Mouse (Mus musculus) neural tube, embryonic 15.5 days (tissue): ENCODE results near the gene Ppil6. TPM values are rescaled to one million over a fixed set of nuclear protein-coding genes. Genes with fewer than 3 reads are reported as not detected.

ENCODE experiments used
- ATAC-seq: fragments of 200-750 bp; cut with Nextera tagmentation; 2 replicates; pipeline ENCODE4 v1.8.0; 2017; ENCODE audit warnings: mild to moderate bottlenecking, moderate TSS enrichment, moderate library complexity; ENCODE audit not compliant: low FRiP score
- H3K27ac ChIP-seq: fragments of 300-500 bp; sonication (generic); replicated peaks from 2 replicates; pipeline ENCODE4 v1.5.1; 2015; ENCODE audit warnings: mild to moderate bottlenecking, inconsistent platforms
- H3K27me3 ChIP-seq: fragments of 300-500 bp; sonication (generic); replicated peaks from 2 replicates; pipeline ENCODE4 v1.6.1; 2015; ENCODE audit warnings: inconsistent platforms
- H3K36me3 ChIP-seq: fragments of 300-500 bp; sonication (generic); 2 replicates; pipeline ENCODE4 v1.6.1; 2015; ENCODE audit warnings: inconsistent platforms
- H3K4me1 ChIP-seq: fragments of 300-500 bp; sonication (generic); 2 replicates; pipeline ENCODE4 v1.6.1; 2015; ENCODE audit warnings: inconsistent platforms
- H3K4me2 ChIP-seq: fragments of 300-500 bp; sonication (generic); 2 replicates; pipeline ENCODE4 v1.6.1; 2015; ENCODE audit warnings: inconsistent platforms, mild to moderate bottlenecking, moderate library complexity
- H3K4me3 ChIP-seq: fragments of 300-500 bp; sonication (generic); replicated peaks from 2 replicates; pipeline ENCODE4 v1.5.1; 2015; ENCODE audit warnings: mild to moderate bottlenecking, inconsistent platforms
- H3K9ac ChIP-seq: fragments of 300-500 bp; sonication (generic); replicated peaks from 2 replicates; pipeline ENCODE4 v1.6.1; 2015; ENCODE audit warnings: mild to moderate bottlenecking, inconsistent platforms
- H3K9me3 ChIP-seq: fragments of 300-500 bp; sonication (generic); replicated peaks from 2 replicates; pipeline ENCODE4 v1.6.1; 2016; ENCODE audit warnings: inconsistent platforms
- WGBS: fragments of 180-500 bp; shearing (Covaris S2); methylation state at CpG from one replicate; pipeline ENCODE4 v1.1.7; 2015; ENCODE audit warnings: mixed read lengths; 5-methylcytosine and 5-hydroxymethylcytosine counted together
- polyA plus RNA-seq: library from polyadenylated mRNA; unstranded; fragments of >200 nt; fragmentation: Nextera tagmentation; extraction: Ambion mirVana; gene quantifications from 2 replicates; pipeline ENCODE4 v1.2.1, GENCODE M21; 2015

Ppil6 gene
- polyA plus RNA-seq, 1 experiment from 2014 or later = 4.2 TPM

- H3K4me1 ChIP-seq = peaks cover 11% of the 10 kb centered on the region
- H3K9me3 ChIP-seq = 0 out of 2 replicates have a peak, but pooled peaks cover 3% of the 10 kb centered on the region
- H3K4me2 ChIP-seq = no peak overlapping the region
- 0 out of 2 replicates have a peak, but pooled peaks have one; percentile 28 for ATAC-seq
- H3K9ac ChIP-seq = no peak overlapping the region
- H3K4me3 ChIP-seq = no peak overlapping the region
- 59% methylated on average over 14 of the region's 14 CpGs for WGBS
- H3K27me3 ChIP-seq = no peaks in the 10 kb centered on the region
- H3K27ac ChIP-seq = no peak overlapping the region
- no peaks in the 10 kb centered on the region for H3K36me3 ChIP-seq
These were observed 62.8 kb downstream of the Ppil6 start for GRCm38 (mm10) chr10:41552847-41553589.

- 71% methylated on average over 4 of the region's 4 CpGs for WGBS
- no peak for ATAC-seq
- H3K4me3 ChIP-seq = no peak overlapping the region
- H3K4me1 ChIP-seq = peaks cover 11% of the 10 kb centered on the region
- no peaks in the 10 kb centered on the region for H3K36me3 ChIP-seq
- H3K27me3 ChIP-seq = no peaks in the 10 kb centered on the region
- no peak overlapping the region for H3K9ac ChIP-seq
- H3K9me3 ChIP-seq = 0 out of 2 replicates have a peak, but pooled peaks cover 3% of the 10 kb centered on the region
- H3K4me2 ChIP-seq = no peak overlapping the region
- no peak overlapping the region for H3K27ac ChIP-seq
These were observed 63.5 kb downstream of the Ppil6 start for GRCm38 (mm10) chr10:41553711-41554110.

- Histone ChIP-seq H3K4me2 (no peak overlapping the region), H3K4me1 (peaks cover 11% of the 10 kb centered on the region), H3K36me3 (no peaks in the 10 kb centered on the region), H3K4me3 (no peak overlapping the region), H3K27ac (no peak overlapping the region), H3K27me3 (no peaks in the 10 kb centered on the region), H3K9ac (no peak overlapping the region), H3K9me3 (0 out of 2 replicates have a peak, but pooled peaks cover 5% of the 10 kb centered on the region)
- 93% methylated on average over 3 of the region's 3 CpGs for WGBS
- no peak for ATAC-seq
These were observed 64.8 kb downstream of the Ppil6 start for GRCm38 (mm10) chr10:41555081-41555480.

GRCm38 (mm10) chr10:41558401-41558800, 68.2 kb downstream of the Ppil6 start:
- no peaks in the 10 kb centered on the region for H3K27me3 ChIP-seq
- no peak overlapping the region for H3K9ac ChIP-seq
- H3K9me3 ChIP-seq = 0 out of 2 replicates have a peak, but pooled peaks cover 5% of the 10 kb centered on the region
- peaks cover 3% of the 10 kb centered on the region; the same call in 1 of the 2 replicates for H3K4me1 ChIP-seq
- no peak overlapping the region for H3K4me3 ChIP-seq
- H3K36me3 ChIP-seq = no peaks in the 10 kb centered on the region
- 93% methylated on average over 1 of the region's 1 CpGs for WGBS
- H3K27ac ChIP-seq = no peak overlapping the region
- no peak overlapping the region for H3K4me2 ChIP-seq
- ATAC-seq = no peak

GRCm38 (mm10) chr10:41561701-41562395, 71.6 kb downstream of the Ppil6 start:
- Histone ChIP-seq H3K36me3 (no peaks in the 10 kb centered on the region), H3K27me3 (no peaks in the 10 kb centered on the region), H3K9me3 (0 out of 2 replicates have a peak, but pooled peaks cover 5% of the 10 kb centered on the region), H3K27ac (no peak overlapping the region), H3K4me2 (no peak overlapping the region), H3K9ac (no peak overlapping the region), H3K4me3 (no peak overlapping the region), H3K4me1 (no peaks in the 10 kb centered on the region)
- no peak for ATAC-seq
- WGBS = 88% methylated on average over 10 of the region's 10 CpGs

Other genes with a start within 250 kb of the Ppil6 start
- 28.7 and 32.1 TPM in 2 replicates for gene Fig4, start 187.2 kb upstream of the Ppil6 start, polyA plus RNA-seq
- 0.10 and 0.19 TPM in 2 replicates for gene Ak9, start 186.5 kb upstream of the Ppil6 start, polyA plus RNA-seq
- 17.7 and 17.9 TPM in 2 replicates for gene Zbtb24, start 40.1 kb upstream of the Ppil6 start, polyA plus RNA-seq
- 22.7 and 29.6 TPM in 2 replicates for gene Mical1, start 14.1 kb upstream of the Ppil6 start, polyA plus RNA-seq
- 37.6 and 42.4 TPM in 2 replicates for gene Smpd2, start 70 bp upstream of the Ppil6 start, polyA plus RNA-seq
- 49.9 and 78.2 TPM in 2 replicates for gene Cd164, start 29.0 kb downstream of the Ppil6 start, polyA plus RNA-seq
- gene Ccdc162, start 226.2 kb downstream of the Ppil6 start, polyA plus RNA-seq = 1.2 and 1.3 TPM in 2 replicates